Mouse (Mus musculus) testis, adult 2 months (tissue): ENCODE data around the gene Hoxd3. TPM values are rescaled to one million over a fixed set of nuclear protein-coding genes. Genes with fewer than 3 reads are reported as not detected.

Source experiments
- H3K27ac ChIP-seq: fragments of 200-500 bp; 2 replicates; pipeline ENCODE4 v1.5.1; 2012; ENCODE audit warnings: low read depth, low read length; ENCODE audit not compliant: control insufficient read depth, insufficient read depth
- H3K27me3 ChIP-seq: fragments of 200-500 bp; 2 replicates; pipeline ENCODE4 v1.6.1; 2012; ENCODE audit warnings: mild to moderate bottlenecking, low read length, moderate library complexity; ENCODE audit not compliant: control insufficient read depth, insufficient read depth
- H3K36me3 ChIP-seq: fragments of 200-500 bp; 2 replicates; pipeline ENCODE4 v1.6.1; 2012; ENCODE audit warnings: mild to moderate bottlenecking, low read length; ENCODE audit not compliant: control insufficient read depth, insufficient read depth
- H3K4me1 ChIP-seq: fragments of 200-500 bp; 2 replicates; pipeline ENCODE4 v1.6.1; 2012; ENCODE audit warnings: low read length; ENCODE audit not compliant: control insufficient read depth, insufficient read depth
- H3K4me3 ChIP-seq: fragments of 200-500 bp; 2 replicates; pipeline ENCODE4 v1.5.1; 2012; ENCODE audit warnings: low read depth, mild to moderate bottlenecking, low read length, moderate library complexity, mixed read lengths; ENCODE audit not compliant: control insufficient read depth
- CTCF ChIP-seq: fragments of 200-500 bp; IDR thresholded peaks from 2 replicates; pipeline ENCODE4 v1.5.1; 2012; ENCODE audit warnings: low read depth, mild to moderate bottlenecking, inconsistent platforms, low read length, moderate library complexity; ENCODE audit not compliant: control insufficient read depth, insufficient read depth, insufficient replicate concordance
- POLR2A ChIP-seq: fragments of 200-500 bp; IDR thresholded peaks from 2 replicates; pipeline ENCODE4 v1.6.1; 2012; ENCODE audit warnings: low read depth, mild to moderate bottlenecking, inconsistent platforms, low read length, moderate library complexity; ENCODE audit not compliant: control insufficient read depth
- polyA plus RNA-seq: library from polyadenylated mRNA; depleted of rRNA; stranded (reverse); fragments of >200 nt; gene quantifications from 2 replicates; pipeline ENCODE4 v1.2.3, GENCODE M21; 2012

Hoxd3 gene
- polyA plus RNA-seq, 1 experiment, result 0.48 TPM

DNA sequence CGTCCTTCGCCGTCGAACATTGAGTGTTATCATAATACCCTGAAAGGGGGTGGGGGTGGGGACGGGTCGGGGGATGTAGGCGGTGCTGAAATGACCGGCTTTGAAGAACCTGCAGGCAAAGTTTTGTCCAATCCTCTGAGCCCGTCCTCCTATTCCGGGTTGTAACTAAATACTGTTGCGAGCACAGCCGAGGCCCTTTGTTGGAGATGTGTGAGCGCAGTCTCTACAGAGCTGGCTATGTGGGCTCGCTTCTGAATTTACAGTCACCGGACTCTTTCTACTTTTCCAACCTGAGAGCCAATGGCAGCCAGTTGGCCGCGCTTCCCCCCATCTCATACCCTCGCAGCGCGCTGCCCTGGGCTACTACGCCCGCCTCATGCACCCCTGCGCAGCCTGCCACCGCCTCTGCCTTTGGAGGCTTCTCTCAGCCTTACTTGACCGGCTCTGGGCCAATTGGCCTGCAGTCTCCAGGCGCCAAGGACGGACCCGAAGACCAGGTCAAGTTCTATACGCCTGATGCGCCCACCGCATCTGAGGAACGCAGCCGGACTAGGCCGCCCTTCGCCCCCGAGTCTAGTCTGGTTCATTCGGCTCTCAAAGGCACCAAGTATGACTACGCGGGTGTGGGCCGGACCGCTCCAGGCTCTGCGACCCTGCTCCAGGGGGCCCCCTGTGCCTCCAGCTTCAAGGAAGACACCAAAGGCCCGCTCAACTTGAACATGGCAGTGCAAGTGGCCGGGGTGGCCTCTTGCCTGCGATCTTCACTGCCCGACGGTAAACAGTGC is 36.7 kb upstream of the Hoxd3 start, which contains the start of gene Hoxd12:
Gene Hoxd12, plus strand, starts transcription at position 133 of the 785 bp plus-strand sequence.
- TF ChIP-seq POLR2A, result no peak
- TF ChIP-seq CTCF, result no peak
- Histone ChIP-seq H3K4me3 (no peak within 1 kb of the TSS), H3K4me1 (peaks cover 14% of the 10 kb centered on the region), H3K36me3 (no peaks in the 10 kb centered on the region), H3K27me3 (peaks cover 8% of the 10 kb centered on the region), H3K27ac (no peak within 1 kb of the TSS)

- Histone ChIP-seq H3K4me1 (peaks cover 14% of the 10 kb centered on the region), H3K27ac (no peak overlapping the region), H3K4me3 (no peak overlapping the region), H3K27me3 (peaks cover 12% of the 10 kb centered on the region), H3K36me3 (no peaks in the 10 kb centered on the region)
- no peak for TF ChIP-seq POLR2A
- no peak for TF ChIP-seq CTCF
These were observed 36.0 kb upstream of the Hoxd3 start for GRCm38 (mm10) chr2:74675666-74676282.

DNA sequence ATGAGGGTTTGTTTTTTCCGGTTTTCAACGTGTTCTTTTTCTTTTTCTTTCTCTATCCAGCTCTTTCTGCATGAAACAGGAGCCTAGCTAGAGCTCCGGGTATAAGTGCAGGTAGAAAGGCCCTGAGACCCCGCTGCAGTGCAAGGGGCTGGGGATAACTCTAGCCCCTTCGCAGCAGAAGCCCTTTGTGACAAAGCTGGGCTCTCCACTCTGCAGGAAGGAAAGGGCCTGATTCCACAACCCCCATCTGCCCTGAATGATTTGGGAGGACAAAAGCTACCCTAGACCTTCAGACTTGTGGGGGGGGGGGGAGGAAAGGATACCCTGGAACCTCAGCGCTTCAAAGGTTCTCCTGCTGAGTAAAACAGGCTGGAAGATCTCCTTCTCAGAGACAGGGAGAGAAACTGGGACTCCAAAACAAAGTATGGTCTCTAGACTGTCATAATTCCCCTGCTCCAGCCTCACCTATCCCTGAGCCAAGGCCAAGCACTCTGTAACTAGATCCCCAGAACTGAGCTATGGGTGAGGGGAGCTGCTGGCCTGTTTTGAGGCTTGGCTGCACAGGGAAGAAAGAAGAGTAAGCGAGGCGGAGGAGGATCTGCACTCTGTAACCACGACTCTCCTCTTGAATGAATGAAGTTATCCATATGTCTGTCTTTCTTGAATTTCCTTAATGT is 35.2 kb upstream of the Hoxd3 start:
- no peak overlapping the region for H3K4me3 ChIP-seq
- H3K4me1 ChIP-seq, result peaks cover 14% of the 10 kb centered on the region
- H3K27ac ChIP-seq, result no peak overlapping the region
- H3K27me3 ChIP-seq, result peaks cover 12% of the 10 kb centered on the region
- TF ChIP-seq CTCF (no peak), POLR2A (no peak)
- H3K36me3 ChIP-seq, result no peaks in the 10 kb centered on the region

DNA sequence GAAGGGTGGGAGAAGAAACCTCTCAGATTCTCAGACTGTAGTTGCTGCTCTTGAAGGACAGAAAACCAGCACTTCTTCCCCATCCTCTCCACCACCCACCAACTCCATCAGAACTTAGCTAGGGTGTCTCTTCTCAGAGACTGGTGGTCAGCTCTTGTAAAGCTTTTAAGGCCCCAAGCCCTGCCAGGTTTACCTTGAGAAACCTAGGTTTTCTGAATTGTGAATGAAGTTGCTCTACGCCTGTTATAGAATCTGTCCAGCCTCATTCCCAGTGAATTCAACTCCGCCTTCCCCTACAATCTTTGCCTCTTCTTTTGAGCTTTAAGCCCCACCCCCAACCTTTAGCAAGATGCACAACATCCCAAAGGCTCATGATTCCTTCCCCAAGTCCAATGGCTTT is 34.6 kb upstream of the Hoxd3 start:
- no peak overlapping the region for H3K27ac ChIP-seq
- no peak for TF ChIP-seq POLR2A
- no peak for TF ChIP-seq CTCF
- peaks cover 13% of the 10 kb centered on the region for H3K27me3 ChIP-seq
- H3K4me3 ChIP-seq, result no peak overlapping the region
- peaks cover 17% of the 10 kb centered on the region for H3K4me1 ChIP-seq
- H3K36me3 ChIP-seq, result no peaks in the 10 kb centered on the region

DNA sequence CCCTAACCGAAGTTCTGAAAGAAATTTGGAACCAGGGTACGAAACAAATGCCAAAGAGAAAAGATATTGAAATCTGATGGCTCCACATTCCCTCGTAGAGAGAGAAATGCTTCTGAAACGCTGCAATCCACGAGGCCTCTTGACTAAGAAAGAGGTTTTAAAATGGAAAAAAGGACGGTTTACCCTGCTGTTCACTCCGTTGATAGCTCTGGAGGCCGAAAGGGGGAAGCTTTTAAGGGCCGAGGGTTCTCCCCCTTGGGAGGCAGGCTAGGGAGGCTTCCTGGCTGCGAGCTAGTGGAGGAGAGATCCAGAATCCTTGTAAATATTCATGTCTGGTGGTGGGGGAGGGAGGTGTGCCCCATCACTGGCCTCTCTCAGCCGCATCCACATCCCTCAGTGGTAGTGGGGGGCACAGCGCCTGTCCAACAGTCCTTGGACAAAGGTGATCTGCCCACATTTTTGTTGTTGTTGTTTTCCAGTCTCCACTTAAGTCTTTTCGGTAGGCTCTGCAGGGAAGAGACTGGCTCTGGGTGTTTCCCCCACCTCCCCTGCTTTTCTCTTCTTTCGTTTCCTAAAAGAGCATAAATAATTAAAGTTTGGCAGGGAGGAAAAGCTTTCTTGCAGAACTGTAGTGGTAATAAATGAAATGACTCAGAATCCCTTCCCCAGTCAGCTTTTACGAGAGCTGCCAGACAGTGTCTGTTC is 32.7 kb upstream of the Hoxd3 start, which contains the start of gene Hoxd11:
Gene Hoxd11, plus strand, starts transcription at position 667 of the 705 bp plus-strand sequence.
- Histone ChIP-seq H3K4me3 (no peak within 1 kb of the TSS), H3K4me1 (peaks cover 18% of the 10 kb centered on the region), H3K27me3 (peaks cover 14% of the 10 kb centered on the region)

GRCm38 (mm10) chr2:74679596-74679971 is 32.1 kb upstream of the Hoxd3 start:
- H3K36me3 ChIP-seq, result no peaks in the 10 kb centered on the region
- H3K4me3 ChIP-seq, result no peak overlapping the region
- no peak overlapping the region for H3K27ac ChIP-seq
- H3K4me1 ChIP-seq, result peaks cover 18% of the 10 kb centered on the region
- H3K27me3 ChIP-seq, result peaks cover 14% of the 10 kb centered on the region
- TF ChIP-seq CTCF (no peak), POLR2A (no peak)

More for the DNA sequence above, 32.7 kb upstream of the Hoxd3 start, which contains the start of gene Hoxd11:
- no peaks in the 10 kb centered on the region for H3K36me3 ChIP-seq
- no peak for TF ChIP-seq POLR2A
- TF ChIP-seq CTCF, result no peak
- H3K27ac ChIP-seq, result no peak within 1 kb of the TSS
